Mouse (Mus musculus) limb, embryonic 14.5 days (tissue): Measurements from ENCODE around the gene Ddx39b. TPM values are rescaled to one million over a fixed set of nuclear protein-coding genes. Genes with fewer than 3 reads are reported as not detected.

Experiments
- ATAC-seq: fragments of 200-750 bp; cut with Nextera tagmentation; 2 replicates; pipeline ENCODE4 v1.8.0; 2017; ENCODE audit warnings: low read depth, moderate number of reproducible peaks, moderate TSS enrichment; ENCODE audit not compliant: low FRiP score
- DNase-seq: peaks from one replicate; pipeline ENCODE4 v3.0.0-alpha.2; 2015; ENCODE audit warnings: low spot score
- H3K27ac ChIP-seq: fragments of 300-500 bp; sonication (generic); replicated peaks from 2 replicates; pipeline ENCODE4 v1.5.1; 2014; ENCODE audit warnings: low read depth, mild to moderate bottlenecking, low read length, moderate library complexity, mixed read lengths
- H3K27me3 ChIP-seq: fragments of 300-500 bp; sonication (generic); 2 replicates; pipeline ENCODE4 v1.6.1; 2014; ENCODE audit warnings: low read length, mixed read lengths; ENCODE audit not compliant: control insufficient read depth, insufficient read depth
- H3K36me3 ChIP-seq: fragments of 300-500 bp; sonication (generic); 2 replicates; pipeline ENCODE4 v1.6.1; 2014; ENCODE audit warnings: mild to moderate bottlenecking, low read length, moderate library complexity, mixed read lengths; ENCODE audit not compliant: control insufficient read depth, insufficient read depth
- H3K4me1 ChIP-seq: fragments of 300-500 bp; sonication (generic); 2 replicates; pipeline ENCODE4 v1.6.1; 2014; ENCODE audit warnings: antibody characterized with exemption, low read length, mixed read lengths; ENCODE audit not compliant: control insufficient read depth, insufficient read depth
- H3K4me2 ChIP-seq: fragments of 300-500 bp; sonication (generic); replicated peaks from 2 replicates; pipeline ENCODE4 v1.6.1; 2014; ENCODE audit warnings: low read depth, mild to moderate bottlenecking, low read length, moderate library complexity; ENCODE audit not compliant: severe bottlenecking
- H3K4me3 ChIP-seq: fragments of 300-500 bp; sonication (generic); replicated peaks from 2 replicates; pipeline ENCODE4 v1.5.1; 2014; ENCODE audit warnings: low read length
- H3K9ac ChIP-seq: fragments of 300-500 bp; sonication (generic); 2 replicates; pipeline ENCODE4 v1.6.1; 2014; ENCODE audit warnings: mild to moderate bottlenecking, low read depth, low read length, moderate library complexity; ENCODE audit not compliant: severe bottlenecking
- H3K9me3 ChIP-seq: fragments of 300-500 bp; sonication (generic); 2 replicates; pipeline ENCODE4 v1.6.1; 2016; ENCODE audit warnings: low read length; ENCODE audit not compliant: control insufficient read depth
- POLR2A ChIP-seq: fragments of 200-500 bp; IDR thresholded peaks from 2 replicates; pipeline ENCODE4 v1.8.0; 2012; ENCODE audit warnings: inconsistent platforms, mild to moderate bottlenecking, moderate library complexity, borderline replicate concordance; ENCODE audit not compliant: insufficient read depth, insufficient read length; ENCODE audit errors: extremely low read depth
- whole genome bisulfite sequencing: fragments of 180-500 bp; shearing (Covaris S2); extraction: QIAGEN DNeasy Blood & Tissue Kit; methylation state at CpG from one replicate; pipeline ENCODE4 v1.1.7; 2014; 5-methylcytosine and 5-hydroxymethylcytosine counted together
- polyA plus RNA-seq, 2 experiments: library from polyadenylated mRNA; depleted of rRNA in 1 of 2; stranded (reverse) in 1 of 2; unstranded in 1 of 2; fragments of >200 nt; fragmentation: Nextera tagmentation in 1 of 2; extraction: Ambion mirVana in 1 of 2; gene quantifications; 2 replicates each; pipeline versions ENCODE4 v1.2.1 to v1.2.3; 2012 to 2014

Ddx39b gene
- polyA plus RNA-seq, 2 experiments = 416 to 877 TPM

- 79% methylated on average over 11 of the region's 11 CpGs for WGBS
- Histone ChIP-seq H3K4me3 (no peak overlapping the region), H3K4me2 (no peak overlapping the region), H3K4me1 (peaks cover 2% of the 10 kb centered on the region; the same call in 1 of the 2 replicates), H3K9me3 (no peaks in the 10 kb centered on the region), H3K27ac (no peak overlapping the region), H3K27me3 (peaks cover 13% of the 10 kb centered on the region), H3K9ac (no peak overlapping the region), H3K36me3 (no peaks in the 10 kb centered on the region)
- ATAC-seq (no peak), DNase-seq (no peak)
- TF ChIP-seq POLR2A = no peak
Measured at GRCm38 (mm10) chr17:35200398-35200797, 41.1 kb upstream of the Ddx39b start.

- DNase-seq = no peak
- no peaks in the 10 kb centered on the region for H3K4me1 ChIP-seq
- H3K9me3 ChIP-seq = no peaks in the 10 kb centered on the region
- H3K27ac ChIP-seq = no peak overlapping the region
- no peaks in the 10 kb centered on the region for H3K36me3 ChIP-seq
- WGBS = 74% methylated on average over 11 of the region's 11 CpGs
- ATAC-seq = no peak
- no peak overlapping the region for H3K4me3 ChIP-seq
- no peak overlapping the region for H3K4me2 ChIP-seq
- TF ChIP-seq POLR2A = no peak
- peaks cover 6% of the 10 kb centered on the region for H3K27me3 ChIP-seq
- no peak overlapping the region for H3K9ac ChIP-seq
Measured at GRCm38 (mm10) chr17:35201128-35201527, 40.4 kb upstream of the Ddx39b start.

GRCm38 (mm10) chr17:35201787-35202186, 39.8 kb upstream of the Ddx39b start, which contains the start of gene Tnf:
TSS of gene Tnf (minus strand) at chr17:35202007.
- no peak for ATAC-seq
- no peak for TF ChIP-seq POLR2A
- Histone ChIP-seq H3K9ac (no peak within 1 kb of the TSS), H3K4me1 (no peaks in the 10 kb centered on the region), H3K27ac (no peak within 1 kb of the TSS), H3K9me3 (no peaks in the 10 kb centered on the region), H3K4me2 (no peak within 1 kb of the TSS), H3K27me3 (no peaks in the 10 kb centered on the region), H3K4me3 (no peak within 1 kb of the TSS), H3K36me3 (no peaks in the 10 kb centered on the region)
- 30% methylated on average over 13 of the region's 13 CpGs for WGBS
- DNase-seq = no peak

- Histone ChIP-seq H3K9me3 (no peaks in the 10 kb centered on the region), H3K36me3 (no peaks in the 10 kb centered on the region), H3K4me3 (no peak overlapping the region), H3K27me3 (no peaks in the 10 kb centered on the region), H3K9ac (no peak overlapping the region), H3K4me2 (no peak overlapping the region), H3K27ac (no peak overlapping the region), H3K4me1 (no peaks in the 10 kb centered on the region)
- no peak for ATAC-seq
- no peak for TF ChIP-seq POLR2A
- WGBS = 83% methylated on average over 4 of the region's 4 CpGs
- no peak for DNase-seq
Measured at GRCm38 (mm10) chr17:35202442-35202841, 39.1 kb upstream of the Ddx39b start.

- H3K4me2 ChIP-seq = no peak within 1 kb of the TSS
- no peaks in the 10 kb centered on the region for H3K9me3 ChIP-seq
- no peak for ATAC-seq
- no peaks in the 10 kb centered on the region for H3K4me1 ChIP-seq
- H3K36me3 ChIP-seq = no peaks in the 10 kb centered on the region
- 18% methylated on average over 19 of the region's 20 CpGs for WGBS
- no peaks in the 10 kb centered on the region for H3K27me3 ChIP-seq
- DNase-seq = no peak
- H3K4me3 ChIP-seq = no peak within 1 kb of the TSS
- no peak within 1 kb of the TSS for H3K27ac ChIP-seq
- no peak for TF ChIP-seq POLR2A
- no peak within 1 kb of the TSS for H3K9ac ChIP-seq
Measured at GRCm38 (mm10) chr17:35204494-35205379, 36.8 kb upstream of the Ddx39b start, which contains the start of gene Lta. TSS of gene Lta (minus strand) at chr17:35205351.
